ENCODE assay signal across 18 mouse cellular contexts in genomic region chr3:149517537-149517936, GRCm38 (mm10).
"Had no signal": no experiment of that assay in that cellular context is flagged by ENCODE, and none has a peak within 500 bp of the region (broad histone marks: within the 10 kb centered on the region; RNA-seq: fewer than 3 reads in every experiment).

No protein-coding gene starts in this region.

- H3K9me3 ChIP-seq: kidney, embryonic 15.5 days; limb, embryonic 12.5 days; limb, embryonic 15.5 days; neural tube, embryonic 13.5 days had no signal

- DNase-seq: kidney, adult 2 months; kidney, postnatal 10 days; kidney, postnatal 36 days; left cerebral cortex, postnatal 4 days; liver, postnatal 0 days; lung, embryonic 14.5 days; thymus, adult 18-20 months; thymus, postnatal 36 days had no signal

- H3K4me1 ChIP-seq: limb, embryonic 12.5 days; megakaryocyte, embryonic 14.5 days had no signal

- H3K4me2 ChIP-seq: kidney, embryonic 15.5 days; limb, embryonic 15.5 days; liver, embryonic 11.5 days; lung, embryonic 14.5 days; neural tube, embryonic 13.5 days had no signal

- H3K36me3 ChIP-seq: kidney, embryonic 15.5 days; limb, embryonic 12.5 days; limb, embryonic 15.5 days; neural tube, embryonic 13.5 days had no signal

- ATAC-seq: intestine, postnatal 0 days; liver, postnatal 0 days; lung, postnatal 0 days had no signal

- H3K4me3 ChIP-seq: kidney, embryonic 15.5 days; limb, embryonic 12.5 days; limb, embryonic 15.5 days; megakaryocyte, embryonic 14.5 days; neural tube, embryonic 13.5 days had no signal

- H3K9ac ChIP-seq: kidney, embryonic 15.5 days; limb, embryonic 12.5 days; limb, embryonic 15.5 days; liver, embryonic 14.5 days; liver, postnatal 0 days; lung, embryonic 14.5 days; neural tube, embryonic 13.5 days had no signal

- H3K27ac ChIP-seq: kidney, embryonic 15.5 days; limb, embryonic 12.5 days; limb, embryonic 15.5 days; liver, embryonic 14.5 days; macrophage; neural tube, embryonic 13.5 days had no signal
